ENCODE assay signal across 22 mouse cellular contexts in the genomic region with DNA sequence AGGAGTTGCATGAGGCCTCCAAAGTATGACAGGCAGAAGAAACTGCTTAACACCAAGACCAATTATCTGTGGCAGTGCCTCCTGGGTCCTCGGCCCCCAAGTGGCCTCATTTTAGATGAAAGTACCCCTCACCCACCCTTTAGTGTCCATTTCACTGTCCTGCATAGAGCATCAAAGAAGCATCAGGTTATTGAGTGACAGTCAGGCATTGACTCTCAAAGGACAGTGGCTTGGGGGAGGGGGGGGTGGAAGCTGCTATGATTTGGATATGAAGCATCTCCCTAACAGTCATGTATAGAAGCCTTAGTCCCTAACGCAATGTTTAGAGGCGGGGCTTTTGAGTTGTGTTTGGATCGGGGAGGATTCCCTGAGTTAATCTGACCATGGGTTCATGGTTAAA.
"Had no signal": no experiment of that assay in that cellular context is flagged by ENCODE, and none has a peak within 500 bp of the region (broad histone marks: within the 10 kb centered on the region; RNA-seq: fewer than 3 reads in every experiment).

No protein-coding gene starts in this region.

- H3K27ac ChIP-seq: gastrocnemius, adult 2 months; heart, embryonic 10.5 days; hindbrain, embryonic 14.5 days; intestine, embryonic 15.5 days; layer of hippocampus, adult 2 months; left cerebral cortex, adult 2 months; limb, embryonic 10.5 days; limb, embryonic 12.5 days had no signal

- H3K36me3 ChIP-seq: heart, embryonic 10.5 days; heart, embryonic 12.5 days; intestine, embryonic 15.5 days; limb, embryonic 10.5 days; limb, embryonic 12.5 days had no signal

- H3K9ac ChIP-seq: heart, embryonic 12.5 days; hindbrain, embryonic 14.5 days; intestine, embryonic 15.5 days; limb, embryonic 12.5 days had no signal

- H3K27me3 ChIP-seq: intestine, embryonic 15.5 days; limb, embryonic 12.5 days had no signal

- H3K4me3 ChIP-seq: gastrocnemius, adult 2 months; heart, embryonic 10.5 days; heart, embryonic 12.5 days; intestine, embryonic 15.5 days; layer of hippocampus, adult 2 months; left cerebral cortex, adult 2 months; limb, embryonic 10.5 days; limb, embryonic 12.5 days had no signal

- ATAC-seq: hindbrain, embryonic 16.5 days; inflammation-experienced regulatory T-cells, adult 6 months; intestine, embryonic 15.5 days; intestine, postnatal 0 days had no signal

- DNase-seq: gastrocnemius, adult 2 months; gastrocnemius, postnatal 10 days; gastrocnemius, postnatal 25 days; heart, adult 18-20 months; heart, postnatal 10 days; heart, postnatal 4 days; kidney, postnatal 10 days; kidney, postnatal 25 days; kidney, postnatal 4 days; liver had no signal

- H3K4me2 ChIP-seq: heart, embryonic 12.5 days; hindbrain, embryonic 14.5 days; intestine, embryonic 15.5 days; limb, embryonic 12.5 days; liver, embryonic 11.5 days had no signal

- H3K4me1 ChIP-seq: intestine, embryonic 15.5 days had no signal

- H3K9me3 ChIP-seq: heart, embryonic 10.5 days; heart, embryonic 12.5 days; intestine, embryonic 15.5 days; limb, embryonic 10.5 days; limb, embryonic 12.5 days had no signal
